Comparison of ENCODE assay signal across 9 mouse cellular contexts in genomic region chr4:10923180-10923579, GRCm38 (mm10). TPM values are rescaled to one million over a fixed set of nuclear protein-coding genes. Genes with fewer than 3 reads are reported as not detected.
DNase-seq lines count a peak whose midpoint lies in the region; ATAC-seq lines count a peak whose summit lies in the region.
"Had no signal": no experiment of that assay in that cellular context is flagged by ENCODE, and none has a peak within 500 bp of the region (broad histone marks: within the 10 kb centered on the region; RNA-seq: fewer than 3 reads in every experiment).

No protein-coding gene starts in this region.

- H3K4me2 ChIP-seq in forebrain, embryonic 13.5 days = no peak overlapping the region
- no peak overlapping the region for H3K4me2 ChIP-seq in forebrain, embryonic 12.5 days
- no peak overlapping the region for H3K4me2 ChIP-seq in forebrain, embryonic 15.5 days (replicated peaks)
- H3K4me2 ChIP-seq: embryonic facial prominence, embryonic 13.5 days had no signal

- peak; percentile 48 to 49 for DNase-seq in B cell, adult 2 months
- peak; percentile 40 for DNase-seq in heart, postnatal 25 days (ENCODE audit: low spot score)
- peak; percentile 52 to 62 for DNase-seq in layer of hippocampus, postnatal 36 days
- DNase-seq in thymus, postnatal 25 days = no peak

- no peaks in the 10 kb centered on the region for H3K27me3 ChIP-seq in forebrain, embryonic 13.5 days
- no peaks in the 10 kb centered on the region for H3K27me3 ChIP-seq in forebrain, embryonic 12.5 days
- H3K27me3 ChIP-seq in forebrain, embryonic 15.5 days = no peaks in the 10 kb centered on the region
- H3K27me3 ChIP-seq: embryonic facial prominence, embryonic 13.5 days had no signal

- ATAC-seq in forebrain, embryonic 13.5 days = peak; percentile 53; the same call in 1 of the 2 replicates
- ATAC-seq in forebrain, embryonic 12.5 days (ENCODE audit: low FRiP score) = no peak
- ATAC-seq in forebrain, embryonic 15.5 days (replicated peaks) = peak; percentile 58
- ATAC-seq in monocyte, adult 5-6 weeks (replicated peaks; ENCODE audit: insufficient number of reproducible peaks, low FRiP score, low TSS enrichment, poor library complexity, severe bottlenecking) = peak; percentile 81

- no peaks in the 10 kb centered on the region for H3K36me3 ChIP-seq in forebrain, embryonic 13.5 days (ENCODE audit: poor library complexity, severe bottlenecking)
- no peaks in the 10 kb centered on the region for H3K36me3 ChIP-seq in forebrain, embryonic 12.5 days (replicated peaks)
- no peaks in the 10 kb centered on the region for H3K36me3 ChIP-seq in forebrain, embryonic 15.5 days
- H3K36me3 ChIP-seq: embryonic facial prominence, embryonic 13.5 days had no signal

- no peak overlapping the region for H3K9ac ChIP-seq in forebrain, embryonic 13.5 days
- no peak overlapping the region for H3K9ac ChIP-seq in forebrain, embryonic 12.5 days
- no peak overlapping the region for H3K9ac ChIP-seq in forebrain, embryonic 15.5 days (replicated peaks)
- H3K9ac ChIP-seq: embryonic facial prominence, embryonic 13.5 days had no signal

- no peak overlapping the region for H3K27ac ChIP-seq in forebrain, embryonic 13.5 days
- no peak overlapping the region for H3K27ac ChIP-seq in forebrain, embryonic 12.5 days
- peak overlapping the region; percentile 32; the same call in 1 of the 2 replicates for H3K27ac ChIP-seq in forebrain, embryonic 15.5 days (replicated peaks)
- H3K27ac ChIP-seq: embryonic facial prominence, embryonic 13.5 days had no signal

- H3K9me3 ChIP-seq in forebrain, embryonic 13.5 days (replicated peaks) = no peaks in the 10 kb centered on the region
- no peaks in the 10 kb centered on the region for H3K9me3 ChIP-seq in forebrain, embryonic 12.5 days
- no peaks in the 10 kb centered on the region for H3K9me3 ChIP-seq in forebrain, embryonic 15.5 days
- H3K9me3 ChIP-seq: embryonic facial prominence, embryonic 13.5 days had no signal

- intact Hi-C loops in heart, postnatal 25 days (cut with DNase I) = no loop called here

- WGBS in forebrain, embryonic 13.5 days = 55% methylated on average over 6 of the region's 6 CpGs
- 79% methylated on average over 6 of the region's 6 CpGs for WGBS in forebrain, embryonic 12.5 days
- WGBS in forebrain, embryonic 15.5 days = 41% methylated on average over 6 of the region's 6 CpGs

- no peak overlapping the region for H3K4me3 ChIP-seq in forebrain, embryonic 13.5 days
- H3K4me3 ChIP-seq in forebrain, embryonic 12.5 days (replicated peaks) = no peak overlapping the region
- H3K4me3 ChIP-seq in forebrain, embryonic 15.5 days = no peak overlapping the region
- H3K4me3 ChIP-seq: embryonic facial prominence, embryonic 13.5 days had no signal

- H3K4me1 ChIP-seq in forebrain, embryonic 13.5 days = 0 out of 2 replicates have a peak, but pooled peaks cover 5% of the 10 kb centered on the region
- no peaks in the 10 kb centered on the region for H3K4me1 ChIP-seq in forebrain, embryonic 12.5 days
- peaks cover 8% of the 10 kb centered on the region for H3K4me1 ChIP-seq in forebrain, embryonic 15.5 days
- H3K4me1 ChIP-seq: embryonic facial prominence, embryonic 13.5 days had no signal

RNA-seq across cellular contexts. Expression of gene 2610301B20Rik, which starts 48.9 kb away (rescaled TPM):
- polyA plus RNA-seq in forebrain, embryonic 13.5 days (2015; fragmentation: Nextera tagmentation; extraction: Ambion mirVana) = 40.4 and 47.1 TPM in 2 replicates
- polyA plus RNA-seq in forebrain, embryonic 12.5 days (2016; fragmentation: Nextera tagmentation; extraction: Ambion mirVana) = 43.2 and 43.5 TPM in 2 replicates
- polyA plus RNA-seq in forebrain, embryonic 15.5 days (2015; fragmentation: Nextera tagmentation; extraction: Ambion mirVana) = 40.8 and 47.6 TPM in 2 replicates
- total RNA-seq in heart, postnatal 25 days (2021) = 1 to 10 TPM; 5.2 to 5.7 TPM
- total RNA-seq in layer of hippocampus, postnatal 36 days (2021) = 10 to 100 TPM; 38.9 to 40.8 TPM
- 2.1 to 4.1 TPM (median 4.1 TPM) in 3 replicates for total RNA-seq in monocyte, adult 5-6 weeks (2017)
